Mouse (Mus musculus): Measurements from ENCODE around the gene Rpl21.

DNA sequence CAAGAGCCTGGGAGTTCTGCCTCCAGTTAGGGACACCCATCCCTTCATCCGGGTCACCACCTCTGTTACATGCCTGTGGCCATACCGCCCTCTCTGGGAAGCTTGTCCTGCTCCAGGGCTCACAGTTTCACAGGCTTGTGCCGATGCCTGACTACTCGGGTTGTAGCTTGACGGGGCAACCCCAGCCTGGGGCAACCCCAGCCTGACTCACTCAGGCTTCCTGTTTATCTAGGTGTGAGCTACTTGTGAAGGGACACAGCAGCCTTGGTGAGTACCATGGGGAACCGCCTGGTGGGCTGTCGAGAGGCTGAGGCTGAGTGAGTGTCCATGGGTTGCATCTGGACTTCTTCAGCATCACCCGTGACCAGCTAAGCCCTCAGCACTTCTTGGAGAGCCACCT, 24.9 kb downstream of the Rpl21 start:
- no peak for TF ChIP-seq CTCF (IDR thresholded peaks at IDR 0.05; ENCODE audit: extremely low read depth, insufficient read depth, insufficient read length, insufficient replicate concordance)
- TF ChIP-seq POLR2A (IDR thresholded peaks at IDR 0.05; ENCODE audit: low read depth, low read length) = no peak

Measured in spleen, adult 2 months (tissue).